Mouse (Mus musculus) c-Kit-positive CD71-positive TER-119-positive erythroid progenitor cells, embryonic 14.5 days (primary cell): ENCODE measurements at regions not wholly inside any gene's neighbourhood (a gene's known extent, or its start where the extent isn't known, plus 50 kb on each side); places are given as distances from the start of the nearest gene placed in this dataset.
"Not testable (repeated sequence)": the region's sequence is repeated elsewhere in the genome, so short reads cannot be mapped to it uniquely, and the experiment has no call there.

ENCODE experiments used
- DNase-seq: peaks from one replicate; pipeline ENCODE4 v3.0.0-alpha.2; 2013; ENCODE audit warnings: low spot score

- no peak for DNase-seq
These were observed 328.3 kb upstream of the Nox3 start for GRCm38 (mm10) chr17:4024384-4024783.

DNA sequence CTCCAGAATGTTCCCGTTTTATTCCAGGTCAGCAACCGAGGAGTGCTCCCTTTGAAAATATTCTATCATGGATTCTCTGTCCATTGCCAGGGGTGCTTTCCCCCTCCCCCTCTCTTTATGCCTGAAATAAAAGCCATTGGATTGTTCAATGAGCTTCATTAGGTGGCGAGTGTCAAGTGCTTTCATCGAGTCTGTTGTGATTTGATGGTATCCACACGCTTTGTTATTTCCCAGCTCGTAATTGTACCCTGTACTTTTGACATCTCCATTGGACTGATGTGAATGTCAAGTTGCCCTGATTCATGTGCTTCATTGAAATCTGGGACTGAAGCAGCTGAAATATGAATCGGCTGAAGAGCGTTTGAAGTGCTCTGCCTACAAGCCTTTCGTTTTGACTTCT lies 333.1 kb upstream of the Nox3 start:
- DNase-seq: no peak

- DNase-seq: no peak
These were observed 338.8 kb upstream of the Nox3 start for GRCm38 (mm10) chr17:4034816-4035360.

- no peak for DNase-seq
These were observed 344.1 kb upstream of the Nox3 start for GRCm38 (mm10) chr17:4040104-4040664.

- DNase-seq: not testable (repeated sequence)
These were observed 364.1 kb upstream of the Nox3 start for GRCm38 (mm10) chr17:4060186-4060585.

DNA sequence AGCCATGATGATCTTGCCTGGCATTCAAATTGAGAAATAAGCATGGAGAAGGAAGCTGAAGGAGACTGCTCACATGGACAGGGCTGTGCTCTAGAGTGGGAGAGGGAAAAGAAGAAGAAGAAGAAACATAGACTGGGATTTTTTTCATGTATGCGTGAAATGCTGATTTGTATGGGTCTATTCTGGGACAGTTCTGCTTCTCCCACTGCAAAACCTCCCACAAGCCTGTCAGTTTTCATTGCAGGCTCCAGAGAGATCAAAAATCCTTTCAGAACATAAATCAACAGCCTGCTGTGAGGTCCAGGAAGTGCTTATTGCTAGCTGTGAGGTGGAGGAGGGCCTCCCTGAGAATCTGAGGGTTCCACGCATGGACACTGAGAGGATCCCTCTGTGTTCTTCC lies 377.3 kb upstream of the Nox3 start:
- no peak for DNase-seq

GRCm38 (mm10) chr17:4080564-4080963 lies 384.5 kb upstream of the Nox3 start:
- DNase-seq: no peak

DNA sequence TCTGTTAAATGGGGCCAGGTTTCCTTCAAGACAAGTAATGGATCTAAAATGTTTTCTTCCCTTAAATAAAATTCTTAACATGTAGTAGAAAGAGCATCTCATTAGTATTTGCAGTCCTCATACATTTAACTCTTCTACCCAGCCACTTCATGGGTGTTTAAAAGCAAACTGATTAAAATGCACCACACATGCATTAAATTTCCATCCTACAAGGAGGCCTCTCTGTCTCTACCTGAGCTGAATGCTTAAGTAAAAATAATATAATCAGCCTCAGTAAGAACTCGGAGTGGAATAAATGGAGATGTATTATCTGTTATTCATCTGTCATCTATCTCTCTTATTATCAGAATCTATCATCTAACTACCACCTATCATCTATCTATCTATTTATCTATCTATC lies 398.6 kb upstream of the Nox3 start:
- DNase-seq: no peak

GRCm38 (mm10) chr17:4103321-4103720 lies 407.3 kb upstream of the Nox3 start:
- no peak for DNase-seq

DNA sequence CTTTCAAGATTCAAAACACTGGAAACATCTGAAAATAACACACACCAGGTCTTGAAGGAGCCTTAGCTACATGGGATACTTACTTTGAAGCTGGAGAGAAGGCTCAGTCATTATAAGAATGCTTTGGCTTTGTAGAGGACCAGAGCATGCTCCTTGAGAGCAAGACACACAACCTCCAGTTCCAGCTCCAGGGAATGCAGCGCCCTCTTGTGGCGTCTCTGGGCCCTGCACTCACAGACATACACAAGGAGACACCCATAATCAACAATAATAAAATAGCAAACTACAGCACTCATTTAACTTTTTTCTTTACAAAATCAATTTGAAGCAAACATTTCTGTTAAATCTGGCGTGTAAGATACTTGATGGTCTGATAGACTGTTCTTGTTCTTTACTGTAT lies 413.2 kb upstream of the Nox3 start:
- peak; percentile 25 for DNase-seq

- no peak for DNase-seq
These were observed 417.0 kb upstream of the Nox3 start for GRCm38 (mm10) chr17:4113021-4113420.

DNA sequence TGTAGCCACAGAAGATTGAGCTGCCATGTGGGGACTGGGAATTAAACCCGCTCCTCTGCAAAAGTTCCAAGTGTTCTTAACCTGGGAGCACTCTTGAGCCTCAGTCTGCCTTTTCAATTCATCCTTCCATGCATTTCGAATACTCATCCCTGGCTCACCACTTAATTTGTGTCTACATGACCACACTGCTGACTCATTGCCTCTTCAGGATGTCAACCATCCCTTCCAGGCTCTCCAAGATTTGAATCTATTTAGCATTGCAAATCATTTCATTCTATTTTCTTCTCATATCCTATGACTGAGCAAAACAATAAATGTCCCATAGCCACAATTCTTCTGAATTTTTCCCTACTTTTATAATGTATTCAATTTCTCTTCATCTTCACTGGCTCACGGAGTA lies 420.4 kb upstream of the Nox3 start:
- no peak for DNase-seq

GRCm38 (mm10) chr17:4133678-4134077 lies 437.6 kb upstream of the Nox3 start:
- DNase-seq: no peak

DNA sequence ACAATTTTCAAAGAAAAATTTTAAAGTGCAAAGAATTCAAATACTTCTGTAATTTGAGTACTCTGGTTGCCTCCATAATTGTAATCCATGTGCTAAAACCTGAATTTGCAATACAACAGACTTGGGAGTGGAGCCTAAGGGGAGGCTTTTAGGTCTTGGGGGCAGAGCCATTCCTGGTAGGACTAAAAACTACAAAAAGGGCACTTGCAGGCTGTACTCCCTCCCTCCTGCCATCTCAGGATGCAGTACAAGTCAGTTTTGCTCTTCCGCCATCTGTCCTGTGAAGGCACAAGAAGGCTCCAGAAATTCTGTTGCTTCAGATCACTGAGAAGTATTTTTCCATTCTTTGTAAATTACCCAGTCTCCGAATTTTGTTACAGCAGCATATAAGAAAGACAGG lies 467.4 kb upstream of the Nox3 start:
- no peak for DNase-seq

DNA sequence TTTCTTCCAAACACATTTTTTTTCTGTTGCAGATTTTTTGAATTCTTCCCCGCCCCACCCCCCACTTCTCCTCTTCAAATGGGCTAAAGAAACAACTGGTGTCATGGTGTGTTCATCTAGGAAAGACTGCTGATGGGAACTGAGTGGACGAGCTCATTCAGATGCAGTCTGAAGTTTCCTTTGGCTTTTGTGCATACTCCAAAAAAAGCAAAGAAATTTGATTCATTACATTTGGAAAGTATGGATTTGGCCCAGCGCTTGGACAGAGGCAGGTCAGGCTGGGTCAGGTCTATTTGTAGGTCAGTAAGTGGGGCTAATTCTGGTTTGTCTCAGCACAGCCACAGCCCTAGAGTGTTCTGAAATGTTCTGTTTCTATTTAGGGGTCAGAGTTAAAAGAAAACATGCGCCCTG lies 477.9 kb upstream of the Nox3 start:
- no peak for DNase-seq

DNA sequence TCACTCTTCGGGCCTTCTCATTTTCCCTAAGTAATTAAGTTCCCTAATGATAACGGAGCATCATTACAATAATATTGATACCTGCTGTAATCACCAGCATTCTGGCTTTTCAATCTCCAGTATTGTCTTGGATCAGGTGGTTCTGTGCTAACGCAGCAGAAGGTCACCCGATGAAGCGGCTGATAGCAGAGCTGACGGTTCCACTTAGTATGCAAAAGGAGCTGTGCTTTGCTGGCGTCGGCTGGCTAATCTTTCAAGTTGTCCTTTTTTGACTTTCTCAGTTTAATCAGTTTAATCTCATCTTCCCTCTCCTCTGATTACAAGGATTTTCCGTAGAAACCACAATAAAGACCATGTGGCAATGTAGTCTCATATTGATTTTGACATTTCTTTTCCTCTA lies 478.9 kb upstream of the Nox3 start:
- DNase-seq: no peak

DNA sequence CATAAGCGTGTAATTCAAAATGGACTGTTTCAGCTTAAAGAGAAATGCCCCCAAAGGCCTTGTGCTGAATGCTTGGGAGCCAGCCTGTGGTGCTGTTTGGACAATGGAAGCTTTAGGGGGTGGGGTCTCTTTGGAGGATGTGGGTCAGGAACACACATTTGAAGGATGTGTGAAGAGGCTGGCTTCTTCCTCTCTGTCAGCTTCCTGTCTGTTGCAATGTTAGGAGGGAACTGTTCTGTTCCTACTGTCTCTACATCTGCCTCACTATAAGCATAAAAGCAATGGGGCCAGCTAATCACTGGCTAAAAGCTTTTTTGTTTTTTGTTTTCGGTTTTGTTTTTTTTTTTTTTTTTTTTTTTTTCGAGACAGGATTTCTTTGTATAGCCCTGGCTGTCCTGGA lies 480.5 kb upstream of the Nox3 start:
- DNase-seq: no peak

- DNase-seq: no peak
These were observed 481.6 kb upstream of the Nox3 start for GRCm38 (mm10) chr17:4177485-4178150.

GRCm38 (mm10) chr17:4179271-4179670 lies 483.2 kb upstream of the Nox3 start:
- peak; percentile 1 for DNase-seq

DNA sequence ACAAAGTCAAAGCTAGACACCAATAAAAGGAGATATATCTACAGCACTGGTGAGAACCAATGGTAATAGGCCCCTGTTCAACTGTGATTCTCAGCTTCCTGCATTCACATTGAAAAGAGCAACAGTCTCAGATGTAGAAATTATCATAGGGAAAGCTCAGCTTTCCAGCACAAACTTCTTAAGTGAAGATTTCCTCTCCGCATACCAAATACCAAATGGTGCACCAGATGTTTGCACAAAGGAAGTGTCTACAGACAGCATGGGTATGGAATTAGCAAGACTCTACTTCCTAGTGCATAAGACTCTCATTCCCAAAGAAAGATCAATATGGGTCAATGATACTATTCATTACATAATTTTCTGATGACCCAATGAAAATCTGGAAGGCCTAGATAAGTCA lies 486.0 kb upstream of the Nox3 start:
- DNase-seq: no peak

DNA sequence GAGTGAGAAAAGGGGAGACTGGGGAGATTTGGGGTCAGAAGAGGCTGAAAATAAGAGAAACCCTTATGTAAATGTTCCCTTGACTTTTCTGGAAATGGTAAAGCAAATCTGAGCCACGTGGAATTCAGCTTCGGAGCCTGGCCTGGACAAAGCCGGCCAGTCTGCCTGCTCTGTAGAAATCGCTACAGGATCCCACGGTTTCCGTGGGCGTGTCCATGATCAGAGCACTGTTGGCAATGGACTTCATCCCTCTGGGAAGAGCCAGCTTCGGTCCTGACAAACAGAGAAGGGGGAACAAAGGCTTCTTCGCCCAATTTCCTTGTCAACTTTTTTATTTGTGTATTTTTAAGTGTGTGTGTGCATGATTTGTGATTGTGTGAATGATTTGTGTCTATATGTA lies 490.7 kb upstream of the Nox3 start:
- no peak for DNase-seq

DNA sequence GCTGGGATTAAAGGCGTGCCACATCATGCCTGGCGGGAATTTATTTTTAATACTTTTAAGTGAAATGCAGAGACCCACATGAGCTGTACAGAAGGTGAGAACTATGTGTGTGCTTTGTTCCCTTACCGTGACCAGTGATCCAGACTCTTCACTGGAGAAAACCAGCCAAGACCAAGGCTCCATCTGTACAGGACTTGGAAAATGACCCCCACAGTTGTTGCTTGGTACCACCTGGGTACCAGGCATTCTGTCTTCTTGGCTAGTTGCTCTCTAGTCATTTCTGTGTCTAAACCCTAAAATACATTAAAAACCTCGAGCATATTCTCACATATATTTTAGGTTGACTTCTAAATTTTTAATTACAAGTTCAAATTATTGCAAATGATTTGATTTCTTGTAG lies 491.5 kb upstream of the Nox3 start:
- no peak for DNase-seq

DNA sequence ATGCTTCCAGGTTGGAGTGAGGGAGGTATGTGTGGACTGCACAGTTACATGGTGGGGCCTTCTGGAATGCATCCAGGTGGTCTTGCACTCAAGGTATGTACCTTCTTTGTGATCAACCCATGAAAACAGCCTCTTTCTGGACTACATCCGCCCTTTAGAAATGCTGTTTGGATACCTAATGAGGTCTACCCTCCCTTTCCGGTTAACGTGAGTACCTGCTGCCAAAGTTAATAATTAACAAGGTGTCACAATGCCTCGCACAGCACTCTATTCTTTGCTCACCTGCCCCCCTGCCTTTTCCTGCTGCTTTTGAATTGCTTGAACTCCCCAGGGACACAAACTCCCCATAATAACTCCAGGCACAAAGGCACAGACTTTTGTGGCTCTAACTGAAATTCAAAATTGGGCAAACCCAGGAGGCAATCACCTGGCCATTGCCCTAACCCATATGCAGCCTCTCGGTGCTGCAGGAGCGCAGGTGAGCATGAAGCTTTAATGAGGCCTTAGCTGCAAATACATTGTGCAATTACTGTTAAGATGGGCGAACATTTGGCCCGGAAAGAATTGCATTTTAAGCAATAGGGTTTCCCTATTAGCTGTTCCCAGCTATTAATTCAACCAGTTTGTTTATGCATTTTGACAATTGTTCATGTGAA lies 500.9 kb upstream of the Nox3 start:
- DNase-seq: no peak

GRCm38 (mm10) chr17:4198001-4198400 lies 501.9 kb upstream of the Nox3 start:
- no peak for DNase-seq
